Mouse (Mus musculus): ENCODE measurements around the gene Pax6. TPM values are rescaled to one million over a fixed set of nuclear protein-coding genes. Genes with fewer than 3 reads are reported as not detected.

Gene Pax6
- total RNA-seq, 1 experiment from 2014 or later, result not detected

DNA sequence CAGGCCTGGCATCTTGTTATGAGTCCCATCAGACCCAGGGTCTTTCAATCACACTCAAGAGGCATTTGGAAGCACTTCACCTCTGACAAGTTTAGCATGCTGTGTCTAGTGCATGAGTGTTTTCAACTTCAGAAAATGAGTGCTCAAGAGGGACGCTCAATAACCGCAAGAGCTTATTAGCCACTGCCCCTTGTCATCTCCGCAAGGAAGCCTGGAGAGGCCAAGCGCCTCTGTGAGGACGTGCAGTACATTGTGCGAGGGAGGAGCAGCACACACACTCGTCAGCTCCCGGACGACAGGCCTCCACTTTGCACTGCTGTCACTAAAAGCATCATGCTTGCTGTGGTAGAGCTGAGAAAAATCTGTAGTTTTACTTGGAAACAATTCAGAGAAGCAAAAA lies 58.0 kb downstream of the Pax6 start:
- no peak for DNase-seq

DNA sequence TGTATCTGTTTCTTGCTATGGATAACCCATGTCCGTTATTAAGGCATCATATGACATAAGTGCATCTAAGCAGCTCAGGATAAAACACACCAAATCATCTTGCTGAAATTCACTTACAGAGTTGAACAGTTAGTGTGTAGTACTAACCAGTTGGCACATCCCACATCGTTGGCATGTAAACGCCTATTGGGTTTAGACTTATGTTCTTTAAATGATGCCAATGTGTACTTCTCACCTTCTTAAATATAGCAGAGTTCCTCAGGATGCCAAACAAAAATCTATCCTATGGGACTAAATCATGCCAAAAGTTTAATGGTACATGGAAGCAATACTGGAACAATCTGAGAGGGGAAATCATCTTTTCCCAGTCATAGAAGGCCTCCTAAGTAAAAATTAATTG lies 62.0 kb downstream of the Pax6 start:
- DNase-seq, result no peak

GRCm38 (mm10) chr2:105736166-105736565 lies 67.5 kb downstream of the Pax6 start:
- no peak for DNase-seq

- DNase-seq, result no peak
Observed at GRCm38 (mm10) chr2:105746896-105747295, 78.2 kb downstream of the Pax6 start.

Other genes with a start within 250 kb of the Pax6 start
- gene Elp4, start 235.7 kb downstream of the Pax6 start, total RNA-seq (2021), result 16.6 and 17.6 TPM in 2 replicates
- gene Immp1l, start 235.7 kb downstream of the Pax6 start, total RNA-seq (2021), result 46.7 TPM in 2 replicates